Mouse (Mus musculus) embryonic facial prominence, embryonic 11.5 days (tissue): Measurements from ENCODE around the gene Olfr720. TPM values are rescaled to one million over a fixed set of nuclear protein-coding genes. Genes with fewer than 3 reads are reported as not detected.

Experiments
- ATAC-seq: fragments of 200-750 bp; cut with Nextera tagmentation; replicated peaks from 2 replicates; pipeline ENCODE4 v1.8.0; 2017; ENCODE audit warnings: low read depth; ENCODE audit not compliant: insufficient number of reproducible peaks, low FRiP score, low TSS enrichment
- DNase-seq: peaks from one replicate; pipeline ENCODE4 v3.0.0-alpha.2; 2015; ENCODE audit warnings: low spot score
- H3K27ac ChIP-seq: fragments of 300-500 bp; sonication (generic); replicated peaks from 2 replicates; pipeline ENCODE4 v1.5.1; 2014; ENCODE audit warnings: mild to moderate bottlenecking, low read depth, low read length, control low read depth
- H3K27me3 ChIP-seq: fragments of 300-500 bp; sonication (generic); 2 replicates; pipeline ENCODE4 v1.6.1; 2014; ENCODE audit warnings: mild to moderate bottlenecking, low read length, moderate library complexity, mixed read lengths; ENCODE audit not compliant: control insufficient read depth, insufficient read depth
- H3K36me3 ChIP-seq: fragments of 300-500 bp; sonication (generic); replicated peaks from 2 replicates; pipeline ENCODE4 v1.6.1; 2014; ENCODE audit warnings: low read depth, mild to moderate bottlenecking, low read length, moderate library complexity, mixed read lengths; ENCODE audit not compliant: control insufficient read depth, insufficient read depth
- H3K4me1 ChIP-seq: fragments of 300-500 bp; sonication (generic); 2 replicates; pipeline ENCODE4 v1.6.1; 2014; ENCODE audit warnings: low read length, mixed read lengths; ENCODE audit not compliant: control insufficient read depth, insufficient read depth
- H3K4me2 ChIP-seq: fragments of 300-500 bp; sonication (generic); 2 replicates; pipeline ENCODE4 v1.6.1; 2014; ENCODE audit warnings: low read depth, mild to moderate bottlenecking, control low read depth, low read length, moderate library complexity
- H3K4me3 ChIP-seq: fragments of 300-500 bp; sonication (generic); 2 replicates; pipeline ENCODE4 v1.5.1; 2014; ENCODE audit warnings: low read depth, low read length, control low read depth
- H3K9ac ChIP-seq: fragments of 300-500 bp; sonication (generic); replicated peaks from 2 replicates; pipeline ENCODE4 v1.6.1; 2014; ENCODE audit warnings: mild to moderate bottlenecking, control low read depth, low read length
- H3K9me3 ChIP-seq: fragments of 300-500 bp; sonication (generic); replicated peaks from 2 replicates; pipeline ENCODE4 v1.6.1; 2016; ENCODE audit warnings: mild to moderate bottlenecking, low read length, inconsistent platforms, mixed read lengths; ENCODE audit not compliant: control insufficient read depth
- WGBS: fragments of 180-500 bp; shearing (Covaris S2); extraction: QIAGEN DNeasy Blood & Tissue Kit; methylation state at CpG from one replicate; pipeline ENCODE4 v1.1.7; 2014; 5-methylcytosine and 5-hydroxymethylcytosine counted together
- polyA plus RNA-seq: library from polyadenylated mRNA; unstranded; fragments of >200 nt; fragmentation: Nextera tagmentation; extraction: Ambion mirVana; gene quantifications from 2 replicates; pipeline ENCODE4 v1.2.1, GENCODE M21; 2014

Olfr720 gene
- not detected in 2 replicates for polyA plus RNA-seq

GRCm38 (mm10) chr14:14186738-14187137 lies at the start of gene Olfr720:
Gene Olfr720, minus strand, starts transcription at chr14:14186838.
- Histone ChIP-seq H3K4me1 (no peaks in the 10 kb centered on the region), H3K4me3 (no peak within 1 kb of the TSS), H3K27ac (no peak within 1 kb of the TSS), H3K9me3 (no peaks in the 10 kb centered on the region), H3K9ac (no peak within 1 kb of the TSS), H3K36me3 (no peaks in the 10 kb centered on the region), H3K4me2 (no peak within 1 kb of the TSS), H3K27me3 (no peaks in the 10 kb centered on the region)
- WGBS = 89% methylated on average over 4 of the region's 4 CpGs
- no peak for DNase-seq
- no peak for ATAC-seq

Other genes with a start within 250 kb of the Olfr720 start
- 3.4 and 3.7 TPM in 2 replicates for gene Atxn7, start 225.4 kb downstream of the Olfr720 start, polyA plus RNA-seq
- gene Thoc7, start 225.0 kb downstream of the Olfr720 start, polyA plus RNA-seq = 251 and 287 TPM in 2 replicates
- gene Psmd6, start 65.9 kb downstream of the Olfr720 start, polyA plus RNA-seq = 323 and 324 TPM in 2 replicates
- gene Olfr31, start 136.0 kb upstream of the Olfr720 start, polyA plus RNA-seq = not detected in 2 replicates
- gene Il3ra, start 159.4 kb upstream of the Olfr720 start, polyA plus RNA-seq = 1.4 and 3.8 TPM in 2 replicates
- gene Olfr721-ps1, start 214.5 kb upstream of the Olfr720 start, polyA plus RNA-seq = not detected in 2 replicates